Mouse (Mus musculus) brain, embryonic 14.5 days (tissue): ENCODE data around the gene Pgap2. TPM values are rescaled to one million over a fixed set of nuclear protein-coding genes. Genes with fewer than 3 reads are reported as not detected.

ENCODE experiments used
- DNase-seq: peaks from one replicate; pipeline ENCODE4 v3.0.0-alpha.2; 2011; ENCODE audit warnings: low read depth
- CTCF ChIP-seq: fragments of 200-500 bp; IDR thresholded peaks from 2 replicates; pipeline ENCODE4 v1.5.1; 2012; ENCODE audit warnings: inconsistent platforms, mild to moderate bottlenecking, moderate library complexity, borderline replicate concordance; ENCODE audit not compliant: insufficient read depth, insufficient read length; ENCODE audit errors: extremely low read depth
- POLR2A ChIP-seq: fragments of 200-500 bp; IDR thresholded peaks from 2 replicates; pipeline ENCODE4 v1.6.1; 2012; ENCODE audit warnings: mild to moderate bottlenecking, inconsistent platforms, borderline replicate concordance; ENCODE audit not compliant: poor library complexity, insufficient read depth, insufficient read length, severe bottlenecking; ENCODE audit errors: extremely low read depth
- polyA plus RNA-seq: library from polyadenylated mRNA; depleted of rRNA; stranded (reverse); fragments of >200 nt; gene quantifications from 2 replicates; pipeline ENCODE4 v1.2.3, GENCODE M21; 2012

Gene Pgap2
- polyA plus RNA-seq, 1 experiment = 59.4 TPM

GRCm38 (mm10) chr7:102244782-102245535, 35.0 kb downstream of the Pgap2 start:
- DNase-seq = no peak
- TF ChIP-seq POLR2A (no peak), CTCF (no peak)

DNA sequence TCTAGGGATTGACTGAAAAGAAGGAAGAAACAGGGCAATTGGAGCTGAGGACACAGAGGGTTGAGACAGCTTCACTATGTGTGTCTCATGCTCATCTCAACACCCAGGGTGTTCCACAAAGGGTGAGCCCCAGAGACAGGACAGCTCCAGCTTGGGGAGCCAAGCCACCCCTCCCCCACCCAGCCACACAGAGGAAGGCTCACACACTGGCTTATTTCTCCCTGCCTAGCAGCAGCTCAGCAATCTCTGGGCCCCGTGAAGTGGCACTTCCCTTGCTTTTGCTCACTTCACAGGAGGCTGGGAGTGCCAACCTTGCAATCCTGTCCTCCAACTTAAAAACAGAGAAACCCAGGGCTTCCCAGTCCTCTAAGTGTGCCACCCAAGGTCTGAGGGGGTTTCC, 35.8 kb downstream of the Pgap2 start:
- DNase-seq = peak; percentile 26
- no peak for TF ChIP-seq POLR2A

GRCm38 (mm10) chr7:102246265-102246664, 36.3 kb downstream of the Pgap2 start:
- no peak for TF ChIP-seq POLR2A
- no peak for TF ChIP-seq CTCF
- no peak for DNase-seq

DNA sequence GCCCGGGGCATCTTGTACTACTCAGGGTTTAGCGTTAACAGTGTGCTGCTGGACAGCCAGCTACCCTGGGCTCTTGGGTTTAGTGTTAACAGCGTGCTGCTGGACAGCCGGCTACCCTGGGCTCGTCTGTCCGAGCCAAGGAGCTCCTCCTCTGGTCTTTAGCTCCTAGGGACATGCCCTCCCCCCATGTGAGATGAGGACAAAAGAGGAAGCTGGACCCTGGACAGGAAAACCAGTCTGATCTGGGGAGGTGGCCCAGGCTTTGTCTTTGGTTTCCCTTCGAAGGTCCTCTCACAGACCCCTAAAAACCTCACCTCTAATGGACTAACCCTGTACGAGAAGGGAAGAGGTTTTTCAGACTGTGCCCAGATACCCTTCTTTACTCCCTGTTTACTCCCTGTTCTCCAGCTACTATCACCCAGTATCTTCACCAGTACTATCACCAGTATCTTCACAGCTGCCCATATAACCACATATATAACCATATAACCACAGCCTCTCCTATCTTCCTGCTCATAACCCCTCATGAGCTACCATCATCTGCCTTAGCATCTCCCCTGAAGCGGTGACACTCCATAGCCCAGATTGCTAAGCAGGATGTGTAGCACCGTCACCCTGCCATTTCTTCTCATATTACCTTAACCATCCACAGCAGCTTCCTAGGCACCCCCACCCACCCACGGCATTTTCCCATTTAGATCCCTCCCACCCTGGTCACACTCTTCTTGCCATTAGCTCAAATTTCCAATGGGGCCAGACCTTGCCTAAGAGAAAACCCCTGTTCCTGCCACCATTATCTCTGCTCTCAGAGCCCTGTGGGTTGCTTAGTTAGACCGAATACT, 37.2 kb downstream of the Pgap2 start:
- TF ChIP-seq CTCF = no peak
- no peak for TF ChIP-seq POLR2A

GRCm38 (mm10) chr7:102248691-102249404, 38.8 kb downstream of the Pgap2 start:
- TF ChIP-seq CTCF (no peak), POLR2A (no peak)
- no peak for DNase-seq

More for the DNA sequence above, 37.2 kb downstream of the Pgap2 start:
- DNase-seq = no peak

- DNase-seq = peak; percentile 55
- TF ChIP-seq POLR2A (no peak), CTCF (no peak)
These were observed 39.5 kb downstream of the Pgap2 start for GRCm38 (mm10) chr7:102249531-102249895.

GRCm38 (mm10) chr7:102249896-102250630, 40.1 kb downstream of the Pgap2 start:
- peak; percentile 73 for DNase-seq
- TF ChIP-seq POLR2A (peak; percentile 16; the same call in 1 of the 2 replicates), CTCF (no peak)

DNA sequence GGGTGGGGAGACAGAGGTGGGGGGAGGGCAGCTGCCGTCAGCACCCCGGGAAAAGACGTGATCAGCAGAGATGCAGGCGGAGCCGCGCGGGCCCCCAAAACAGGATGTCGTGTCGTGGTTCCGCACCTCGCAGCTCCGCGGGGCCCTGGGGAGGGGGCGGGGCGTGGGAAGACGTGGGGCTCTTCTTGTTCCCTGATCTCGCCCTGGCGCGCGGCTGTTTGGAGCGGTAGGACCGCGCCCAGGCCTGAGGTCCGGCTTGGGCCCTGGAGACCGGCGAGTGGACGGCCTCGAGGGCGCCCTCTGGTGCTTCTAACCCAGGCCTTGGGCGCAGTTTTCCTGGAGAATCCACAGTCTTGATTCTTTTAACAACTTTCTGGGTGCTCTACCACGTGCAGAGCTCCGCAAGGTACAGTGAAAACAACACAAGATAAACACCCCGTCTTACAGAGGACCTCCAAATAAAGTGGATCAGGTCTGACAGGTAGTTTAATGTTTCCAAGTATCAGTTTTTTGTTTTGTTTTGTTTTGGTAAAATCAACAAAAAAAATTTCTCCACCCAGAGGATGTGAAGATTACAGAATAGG, 40.7 kb downstream of the Pgap2 start:
- peak; percentile 73 for TF ChIP-seq CTCF
- peak; percentile 22; the same call in 1 of the 2 replicates for TF ChIP-seq POLR2A
- DNase-seq = peak; percentile 86

DNA sequence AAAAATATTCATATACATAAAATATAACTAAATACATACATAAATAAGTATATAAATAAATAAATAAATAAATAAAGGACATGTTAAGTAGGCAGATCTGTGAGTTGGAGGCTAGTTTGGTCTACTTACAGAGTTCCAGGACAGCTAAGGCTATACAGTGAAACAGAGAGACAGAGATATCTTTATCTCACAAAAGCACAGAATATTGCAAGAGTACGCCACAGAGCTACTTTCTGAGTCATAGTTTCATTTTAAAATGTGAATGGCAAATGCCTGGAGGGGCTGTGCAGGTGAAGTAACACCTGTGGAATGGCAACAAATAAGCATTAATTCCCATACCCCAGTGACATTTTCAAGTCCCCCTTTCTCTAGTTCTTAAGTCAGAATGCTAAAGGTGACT, 43.6 kb downstream of the Pgap2 start:
- DNase-seq = no peak
- no peak for TF ChIP-seq CTCF
- TF ChIP-seq POLR2A = no peak

- TF ChIP-seq POLR2A (no peak), CTCF (no peak)
- no peak for DNase-seq
These were observed 45.9 kb downstream of the Pgap2 start, which contains the start of gene Rhog for GRCm38 (mm10) chr7:102255954-102256353. Gene Rhog, minus strand, starts transcription at chr7:102256054.
